Mouse (Mus musculus): ENCODE data around the gene Gamt.
"Not testable (repeated sequence)": the region's sequence is repeated elsewhere in the genome, so short reads cannot be mapped to it uniquely, and the experiment has no call there.

Gamt gene

DNA sequence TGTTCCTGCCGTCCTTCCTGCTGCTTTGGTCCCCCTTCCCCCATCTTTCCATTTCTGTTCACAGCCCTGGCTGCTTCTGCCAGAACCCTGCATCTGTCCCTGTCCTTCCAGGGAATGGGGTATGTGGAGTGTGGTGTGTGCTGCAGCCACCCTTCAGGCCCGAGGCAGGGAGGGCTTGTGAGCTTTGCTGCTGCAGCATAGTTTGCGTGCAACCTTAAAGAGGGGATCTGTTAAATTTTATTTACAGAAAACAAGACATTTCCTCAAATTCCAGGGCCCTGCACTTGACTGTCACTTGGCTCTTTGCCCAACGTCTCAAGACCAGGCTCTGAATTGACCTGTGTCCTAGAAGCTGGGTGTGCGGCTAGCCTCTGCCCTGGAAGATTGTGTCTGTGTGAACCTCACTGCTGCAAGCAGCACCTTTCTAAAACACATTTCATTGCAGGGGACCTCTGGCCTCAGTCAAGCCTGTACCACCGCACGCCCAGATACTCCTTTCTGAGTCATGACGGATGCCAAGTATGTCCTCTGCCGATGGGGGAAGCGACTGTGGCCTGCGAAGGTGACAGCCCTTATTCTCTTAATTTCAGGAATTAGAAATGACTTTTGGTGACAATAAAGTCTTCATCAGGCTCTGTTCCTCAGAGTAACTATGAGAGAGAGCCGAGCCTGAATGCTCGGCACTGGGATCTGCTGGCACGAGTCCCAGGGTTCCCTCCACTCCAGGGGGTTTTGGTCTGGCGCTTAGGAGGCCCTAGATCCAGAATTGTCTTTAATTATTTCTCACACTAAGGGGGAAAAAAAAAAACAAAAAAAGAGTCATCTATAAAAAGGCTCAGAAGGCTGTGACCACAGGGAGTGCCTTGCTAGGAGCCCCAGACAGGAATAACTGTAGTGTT is 32.7 kb downstream of the Gamt start:
- no peak for DNase-seq (ENCODE audit: low spot score)

DNA sequence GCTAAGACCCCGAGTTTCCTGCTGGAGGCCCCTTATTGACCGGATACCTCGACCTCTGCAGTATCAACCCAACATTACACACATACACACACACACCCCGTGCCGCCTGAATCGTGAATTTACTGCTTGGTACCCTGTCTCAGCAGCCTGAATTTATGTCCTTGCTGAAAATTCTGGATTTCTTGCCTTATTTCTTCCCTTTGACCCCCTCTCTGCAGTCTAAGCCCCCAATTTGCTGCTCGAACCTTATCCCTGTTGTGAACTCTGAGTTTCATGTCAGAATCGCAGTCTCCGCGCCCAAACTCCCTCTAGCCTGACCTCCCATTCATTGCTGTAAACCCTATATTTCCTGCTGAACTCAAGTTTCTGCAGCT is 33.7 kb downstream of the Gamt start:
- no peak for DNase-seq (ENCODE audit: low spot score)

DNA sequence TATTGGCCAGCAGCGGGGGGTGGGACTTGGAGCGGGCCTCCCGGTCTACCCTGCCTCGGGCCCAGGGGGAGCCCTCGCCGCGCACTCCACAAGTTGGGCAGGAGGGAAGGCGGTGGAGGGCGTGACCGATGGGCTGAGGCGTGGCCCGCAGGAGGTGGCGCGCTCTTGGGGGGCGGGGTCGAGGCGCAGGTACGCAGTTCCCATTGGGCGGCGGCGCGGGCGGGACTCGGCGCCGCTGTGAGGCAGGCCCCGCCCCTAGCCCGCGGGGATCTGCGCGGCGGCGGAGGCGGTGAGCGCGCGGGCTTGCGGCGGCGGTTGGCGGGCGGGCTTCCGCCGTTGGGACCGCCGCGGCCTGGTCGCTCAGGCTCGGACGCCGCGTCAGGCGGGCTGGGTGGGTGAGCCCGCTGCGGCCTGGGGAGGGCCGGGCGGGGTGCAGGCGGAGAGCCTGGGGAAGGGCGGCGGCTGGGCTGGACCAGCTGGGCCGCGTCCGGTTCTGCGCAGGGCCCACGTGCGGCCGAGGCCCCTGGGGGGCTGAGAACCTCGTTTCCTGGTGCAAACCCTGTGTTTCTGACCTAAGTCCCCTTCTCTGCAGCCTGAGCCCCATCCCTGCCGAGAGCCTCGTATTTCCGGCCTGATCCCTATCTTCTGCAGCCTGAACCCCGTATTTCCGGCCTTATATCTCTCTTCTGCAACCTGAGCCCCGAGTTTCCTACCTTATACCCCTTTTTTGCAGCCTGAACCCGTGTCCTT is 34.2 kb downstream of the Gamt start, which contains the start of gene Mum1:
Gene Mum1 (plus strand): TSS at position 19 of the 750 bp plus-strand sequence.
- DNase-seq (ENCODE audit: low spot score): peak; percentile 99

DNA sequence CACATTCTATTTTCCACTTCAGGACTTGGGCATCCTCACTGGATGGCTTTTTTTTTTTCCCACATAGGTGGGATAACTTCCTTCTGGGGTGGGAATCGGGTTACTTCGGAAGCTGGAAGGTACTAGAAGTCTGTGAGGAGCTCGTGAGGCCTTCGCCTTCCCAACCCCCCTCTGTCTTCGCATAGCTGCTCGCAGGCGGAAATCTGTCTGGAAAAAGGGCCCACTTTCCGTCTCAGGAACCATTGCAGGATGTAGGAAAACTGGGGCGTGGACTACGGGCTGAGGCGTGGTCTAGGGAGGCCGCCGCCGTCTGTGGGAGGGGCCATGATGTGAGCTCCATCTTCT is 34.8 kb downstream of the Gamt start:
- no peak for DNase-seq (ENCODE audit: low spot score)

DNA sequence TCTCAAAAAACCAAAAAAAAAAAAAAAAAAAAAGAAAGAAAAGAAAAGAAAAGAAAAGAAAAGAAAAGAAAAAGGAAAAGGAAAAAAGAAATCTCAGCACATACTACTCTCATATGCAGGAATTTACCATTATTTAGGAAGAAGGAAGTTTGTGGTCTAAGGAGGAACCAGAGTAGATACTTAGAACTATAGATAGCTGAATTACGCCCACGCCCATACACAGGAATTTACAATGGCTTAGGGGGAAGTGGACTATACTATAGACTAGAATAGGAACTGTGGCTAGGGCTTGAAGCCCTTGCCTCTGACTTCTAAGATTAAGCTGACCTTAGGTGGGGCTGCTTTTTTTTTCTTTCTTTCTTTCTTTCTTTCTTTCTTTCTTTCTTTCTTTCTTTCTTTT is 37.7 kb downstream of the Gamt start:
- DNase-seq (ENCODE audit: low spot score): not testable (repeated sequence)

DNA sequence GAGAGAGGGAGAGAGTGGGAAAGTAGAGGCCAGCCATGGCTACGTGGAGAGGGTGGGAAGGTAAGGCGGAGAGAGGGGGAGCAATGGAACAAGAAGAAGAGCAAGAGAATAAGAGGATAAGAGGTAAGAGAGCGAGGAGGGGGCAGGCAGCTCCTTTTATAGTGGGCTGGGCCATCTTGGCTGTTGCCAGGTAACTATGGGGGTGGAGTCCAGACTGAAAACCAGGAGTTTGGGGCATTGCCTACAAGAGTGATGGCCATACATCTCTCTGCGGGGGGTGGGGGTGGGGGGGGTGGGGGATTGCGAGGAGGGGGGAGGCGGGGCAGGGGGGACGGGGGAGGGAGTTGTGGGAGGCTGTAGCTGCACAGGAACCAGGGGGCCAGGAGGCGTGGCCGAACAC is 40.1 kb downstream of the Gamt start:
- DNase-seq (ENCODE audit: low spot score): no peak

DNA sequence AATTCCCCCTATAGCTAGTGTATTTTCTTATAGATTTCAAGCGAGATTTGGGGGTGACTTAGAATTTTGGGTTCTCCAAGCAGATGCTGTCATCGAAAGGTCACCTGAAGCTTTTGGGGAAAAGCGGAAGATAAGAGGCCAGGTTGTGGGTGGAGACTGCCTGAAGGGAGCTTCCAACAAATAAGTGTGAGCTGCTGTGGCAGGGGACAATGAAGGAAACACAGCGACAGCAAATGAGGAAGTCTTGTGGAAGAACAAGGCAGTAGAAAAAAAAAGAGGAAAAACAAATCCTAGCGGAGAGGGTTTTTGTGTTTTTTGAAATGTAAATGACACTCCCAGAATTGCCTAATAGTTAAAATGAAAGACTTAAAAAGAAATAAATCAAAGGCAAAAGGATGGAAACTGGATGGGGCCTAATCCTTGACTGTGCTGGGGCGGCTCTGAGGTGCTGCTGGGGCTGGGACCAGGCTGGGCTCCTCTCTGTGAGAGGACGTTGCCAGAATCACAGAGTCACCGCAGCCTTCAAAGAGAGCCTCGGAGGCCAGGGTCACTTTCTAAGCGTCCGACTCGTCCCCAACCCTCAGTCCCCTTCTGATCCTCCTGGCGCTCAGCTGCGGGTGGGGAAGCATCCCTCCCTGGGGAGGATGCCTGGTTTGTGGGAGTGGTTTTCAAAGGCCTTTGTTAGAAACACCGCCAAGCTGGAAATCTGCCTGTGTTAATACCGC is 45.6 kb downstream of the Gamt start:
- DNase-seq (ENCODE audit: low spot score): no peak

DNA sequence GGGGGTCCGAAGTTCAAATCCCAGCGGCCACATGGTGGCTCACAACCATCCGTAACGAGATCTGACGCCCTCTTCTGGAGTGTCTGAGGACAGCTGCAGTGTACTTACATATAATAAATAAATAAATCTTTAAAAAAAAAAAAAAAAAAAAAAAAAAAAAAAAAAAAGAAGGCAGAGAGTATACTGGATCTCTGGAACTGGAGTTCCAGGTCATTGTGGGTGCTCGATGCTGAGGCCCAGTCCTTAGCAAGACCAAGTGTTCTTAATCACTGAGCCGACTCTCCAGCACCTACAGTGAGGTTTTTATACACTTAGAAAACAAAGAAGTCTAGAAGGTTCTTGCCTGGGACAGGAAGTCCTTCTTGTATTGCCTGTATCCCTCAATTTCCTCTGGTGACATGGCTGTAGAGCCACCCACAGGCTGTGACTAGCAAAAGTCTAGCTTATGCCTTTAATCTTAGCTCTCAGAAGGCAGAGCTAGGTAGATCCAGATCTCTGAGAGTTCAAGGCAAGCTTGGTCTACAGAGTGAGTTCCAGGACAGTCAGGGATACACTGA is 49.2 kb downstream of the Gamt start:
- not testable (repeated sequence) for DNase-seq (ENCODE audit: low spot score)

DNA sequence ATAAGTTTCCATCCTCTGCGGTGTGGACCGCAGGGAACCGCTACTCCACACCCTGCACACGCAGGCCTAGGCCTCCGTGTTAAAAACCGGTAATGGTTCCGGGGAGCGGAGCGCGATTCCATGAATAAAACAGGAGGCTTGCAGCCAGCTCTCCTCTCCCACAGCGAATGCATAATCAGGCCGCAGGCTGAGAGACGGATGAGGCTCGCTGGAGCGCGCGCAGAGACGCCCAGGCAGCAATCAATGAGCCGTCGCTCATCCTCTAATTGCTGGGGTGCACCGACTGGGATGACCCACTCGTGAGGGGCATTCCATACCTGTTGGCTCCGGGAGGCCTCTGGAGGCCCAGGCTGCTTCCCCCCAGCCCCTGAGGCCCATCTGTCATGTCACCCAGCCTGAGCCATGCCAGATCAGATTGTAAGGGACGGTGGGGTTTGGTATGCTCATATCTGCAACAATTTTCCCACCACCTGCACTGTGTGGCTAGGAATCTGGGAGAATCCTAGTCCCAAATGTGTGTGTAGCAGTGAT is 51.9 kb downstream of the Gamt start:
- peak; percentile 64 for DNase-seq (ENCODE audit: low spot score)

DNA sequence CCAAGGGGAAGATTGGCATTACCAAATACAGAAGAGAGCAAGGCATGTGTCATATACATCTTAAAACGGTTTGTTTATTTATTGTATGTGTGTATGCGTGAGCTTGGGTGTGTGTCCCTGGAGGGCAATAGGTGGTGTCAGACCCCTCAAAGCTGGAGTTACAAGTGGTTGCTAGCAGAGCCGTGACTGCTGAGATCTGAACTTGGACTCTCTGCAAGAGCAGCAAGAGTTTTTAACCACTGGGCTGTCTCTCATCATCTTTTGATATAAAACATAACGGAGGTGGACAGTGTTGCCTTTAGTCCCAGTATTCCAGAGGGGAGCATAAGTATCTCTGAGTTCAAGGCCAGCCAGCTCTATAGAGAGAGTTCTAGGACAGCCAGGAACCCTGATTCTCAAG is 52.6 kb downstream of the Gamt start:
- DNase-seq (ENCODE audit: low spot score): no peak

Data from retina, embryonic 14.5 days (tissue).